Comparison of ENCODE assay signal across 17 mouse cellular contexts in genomic region chr3:41521733-41522132, GRCm38 (mm10). TPM values are rescaled to one million over a fixed set of nuclear protein-coding genes. Genes with fewer than 3 reads are reported as not detected.
DNase-seq lines count a peak whose midpoint lies in the region; ATAC-seq and TF ChIP-seq lines count a peak whose summit lies in the region.
"Had no signal": no experiment of that assay in that cellular context is flagged by ENCODE, and none has a peak within 500 bp of the region (broad histone marks: within the 10 kb centered on the region; RNA-seq: fewer than 3 reads in every experiment).

No protein-coding gene starts in this region.

- H3K36me3 ChIP-seq in heart, embryonic 15.5 days, result no peaks in the 10 kb centered on the region
- H3K36me3 ChIP-seq in lung, embryonic 15.5 days, result no peaks in the 10 kb centered on the region
- H3K36me3 ChIP-seq in intestine, postnatal 0 days (ENCODE audit: control insufficient read depth, insufficient read depth), result no peaks in the 10 kb centered on the region
- H3K36me3 ChIP-seq: embryonic facial prominence, embryonic 12.5 days; liver, embryonic 15.5 days; neural tube, embryonic 13.5 days had no signal

- no peak overlapping the region; the same call in 1 of the 2 replicates for H3K4me3 ChIP-seq in heart, embryonic 15.5 days
- no peak overlapping the region for H3K4me3 ChIP-seq in lung, embryonic 15.5 days
- no peak overlapping the region for H3K4me3 ChIP-seq in intestine, postnatal 0 days (ENCODE audit: low read depth, low read length)
- H3K4me3 ChIP-seq: embryonic facial prominence, embryonic 12.5 days; liver, embryonic 15.5 days; neural tube, embryonic 13.5 days had no signal

- no peaks in the 10 kb centered on the region; the same call in 1 of the 2 replicates for H3K9me3 ChIP-seq in heart, embryonic 15.5 days (replicated peaks)
- no peaks in the 10 kb centered on the region for H3K9me3 ChIP-seq in lung, embryonic 15.5 days
- H3K9me3 ChIP-seq in intestine, postnatal 0 days (ENCODE audit: control insufficient read depth), result no peaks in the 10 kb centered on the region
- H3K9me3 ChIP-seq: liver, embryonic 15.5 days; neural tube, embryonic 13.5 days had no signal

- no peak overlapping the region for H3K9ac ChIP-seq in heart, embryonic 15.5 days
- no peak overlapping the region for H3K9ac ChIP-seq in lung, embryonic 15.5 days
- no peak overlapping the region for H3K9ac ChIP-seq in intestine, postnatal 0 days (ENCODE audit: low read depth, low read length)
- H3K9ac ChIP-seq: embryonic facial prominence, embryonic 12.5 days; liver, embryonic 15.5 days; neural tube, embryonic 13.5 days had no signal

- no peak for ATAC-seq in heart, embryonic 15.5 days (replicated peaks; ENCODE audit: insufficient number of reproducible peaks, insufficient read depth, low FRiP score, low read depth)
- ATAC-seq in lung, embryonic 15.5 days (ENCODE audit: borderline replicate concordance, extremely low read depth, low FRiP score, low TSS enrichment), result no peak
- ATAC-seq in intestine, postnatal 0 days, result no peak
- ATAC-seq: inflammation-experienced regulatory T-cells, adult 6 months; midbrain, embryonic 16.5 days had no signal

- 48% methylated on average over 3 of the region's 3 CpGs for WGBS in heart, embryonic 15.5 days
- WGBS in lung, embryonic 15.5 days, result 40% methylated on average over 3 of the region's 3 CpGs
- 24% methylated on average over 3 of the region's 3 CpGs for WGBS in intestine, postnatal 0 days

- H3K27me3 ChIP-seq in heart, embryonic 15.5 days, result no peaks in the 10 kb centered on the region
- H3K27me3 ChIP-seq in lung, embryonic 15.5 days, result no peaks in the 10 kb centered on the region
- no peaks in the 10 kb centered on the region for H3K27me3 ChIP-seq in intestine, postnatal 0 days (replicated peaks; ENCODE audit: control insufficient read depth, insufficient read depth, low read length)
- H3K27me3 ChIP-seq: embryonic facial prominence, embryonic 12.5 days; liver, embryonic 15.5 days; neural tube, embryonic 13.5 days had no signal

- peak overlapping the region; percentile 50 for H3K4me2 ChIP-seq in heart, embryonic 15.5 days
- H3K4me2 ChIP-seq in lung, embryonic 15.5 days, result peak overlapping the region; percentile 42; the same call in 1 of the 2 replicates
- peak overlapping the region; percentile 53; the same call in 1 of the 2 replicates for H3K4me2 ChIP-seq in intestine, postnatal 0 days (replicated peaks; ENCODE audit: low read depth)
- H3K4me2 ChIP-seq: embryonic facial prominence, embryonic 12.5 days; neural tube, embryonic 13.5 days had no signal

- no peak for DNase-seq in heart, adult 8-10 months (ENCODE audit: low spot score)
- no peak for DNase-seq in lung, postnatal 4 days
- peak; percentile 12 for DNase-seq in MN1 (ENCODE audit: low spot score)
- no peak for DNase-seq in thymus, postnatal 14 days
- no peak for DNase-seq in frontal cortex, postnatal 36 days (ENCODE audit: low spot score in 2 of 2)
- DNase-seq: adrenal gland, postnatal 25 days; cerebellum, postnatal 36 days; heart, adult 11 months; left cerebral cortex, postnatal 4 days had no signal

- H3K27ac ChIP-seq in heart, embryonic 15.5 days, result no peak overlapping the region
- H3K27ac ChIP-seq in lung, embryonic 15.5 days, result no peak overlapping the region
- H3K27ac ChIP-seq in intestine, postnatal 0 days (ENCODE audit: low read depth, low read length), result peak overlapping the region; percentile 61; the same call in 1 of the 2 replicates
- H3K27ac ChIP-seq: embryonic facial prominence, embryonic 12.5 days; liver, embryonic 15.5 days; neural tube, embryonic 13.5 days had no signal

- peaks cover 12% of the 10 kb centered on the region for H3K4me1 ChIP-seq in heart, embryonic 15.5 days (replicated peaks)
- H3K4me1 ChIP-seq in lung, embryonic 15.5 days, result peaks cover 12% of the 10 kb centered on the region
- no peaks in the 10 kb centered on the region; the same call in 1 of the 2 replicates for H3K4me1 ChIP-seq in intestine, postnatal 0 days (replicated peaks; ENCODE audit: control insufficient read depth, insufficient read depth, low read length)
- H3K4me1 ChIP-seq: embryonic facial prominence, embryonic 12.5 days; neural tube, embryonic 13.5 days had no signal

- TF ChIP-seq CTCF in intestine, postnatal 0 days (IDR thresholded peaks at IDR 0.05; ENCODE audit: low read depth), result no peak

RNA-seq across cellular contexts. Expression of gene Jade1, which starts 33.8 kb away (rescaled TPM):
- polyA plus RNA-seq in heart, embryonic 15.5 days (2015; fragmentation: Nextera tagmentation; extraction: Ambion mirVana), result 15.9 and 16.0 TPM in 2 replicates
- 10 to 100 TPM; 26.5 to 40.1 (median 28.9) TPM for total RNA-seq in heart, adult 8-10 months (2022)
- polyA plus RNA-seq in lung, embryonic 15.5 days (2015; fragmentation: Nextera tagmentation; extraction: Ambion mirVana), result 10.9 and 11.0 TPM in 2 replicates
- 15.3 and 18.4 TPM in 2 replicates for polyA plus RNA-seq in intestine, postnatal 0 days (2015; fragmentation: Nextera tagmentation; extraction: Ambion mirVana)
